Mouse (Mus musculus) ES-E14 (cell line): ENCODE measurements around the gene Psmg3.

Experiments used
- CHD2 ChIP-seq: IDR thresholded peaks from 2 replicates; pipeline ENCODE4 v1.6.1; 2014; ENCODE audit warnings: mild to moderate bottlenecking, low read depth, low read length, inconsistent platforms
- HCFC1 ChIP-seq: IDR thresholded peaks from 2 replicates; pipeline ENCODE4 v1.6.1; 2012; ENCODE audit warnings: low read length, inconsistent platforms, borderline replicate concordance; ENCODE audit not compliant: insufficient read depth
- MAFK ChIP-seq: IDR thresholded peaks from 2 replicates; pipeline ENCODE4 v1.6.1; 2014; ENCODE audit warnings: mild to moderate bottlenecking, low read depth, low read length, inconsistent platforms; ENCODE audit not compliant: insufficient read depth
- ZC3H11A ChIP-seq: IDR thresholded peaks from 2 replicates; pipeline ENCODE4 v1.6.1; 2012; ENCODE audit warnings: low read depth, mild to moderate bottlenecking, inconsistent platforms, low read length, borderline replicate concordance

DNA sequence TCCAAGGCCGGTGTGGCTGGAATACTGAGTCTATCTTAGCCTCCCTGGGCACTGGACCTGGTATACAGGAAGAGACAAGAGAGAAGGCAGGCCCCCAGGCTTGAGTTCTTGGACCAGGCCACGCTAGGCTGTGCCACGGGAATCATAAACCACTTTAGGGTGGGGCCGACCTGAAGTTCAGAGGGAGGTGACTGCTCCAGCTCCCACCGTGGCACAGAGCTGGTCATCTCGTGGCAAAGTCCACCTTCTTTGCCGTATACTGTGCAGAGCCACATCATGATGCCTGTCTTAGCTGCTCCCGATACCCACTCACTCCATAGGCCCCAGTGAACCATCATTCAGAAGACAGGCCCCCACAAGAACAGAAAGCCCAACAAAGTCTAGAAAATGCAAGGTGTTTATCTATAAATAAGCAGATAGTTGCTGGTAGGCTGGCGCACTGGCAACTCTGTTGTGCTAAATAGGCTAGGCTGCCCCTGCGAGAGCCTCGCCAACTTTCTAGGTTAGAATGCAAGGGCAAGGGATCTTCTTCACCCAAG is 22.0 kb downstream of the Psmg3 start:
- no peak for TF ChIP-seq ZC3H11A
- no peak for TF ChIP-seq CHD2
- TF ChIP-seq HCFC1: no peak
- TF ChIP-seq MAFK: no peak
